Mouse (Mus musculus) C2C12 (cell line): ENCODE data around the gene Dad1.

Experiments
- CEBPB ChIP-seq: IDR thresholded peaks from one replicate; pipeline ENCODE4 v1.6.1; 2011; ENCODE audit warnings: low read depth, mild to moderate bottlenecking, control low read depth, moderate library complexity
- CTCF ChIP-seq: IDR thresholded peaks from one replicate; pipeline ENCODE4 v1.5.1; 2011; ENCODE audit not compliant: control insufficient read depth, insufficient read depth, insufficient read length
- FOSL1 ChIP-seq: IDR thresholded peaks from one replicate; pipeline ENCODE4 v1.8.0; 2011; ENCODE audit warnings: mild to moderate bottlenecking, low read length; ENCODE audit not compliant: poor library complexity, insufficient read depth, severe bottlenecking
- MAX ChIP-seq: IDR thresholded peaks from one replicate; pipeline ENCODE4 v1.6.1; 2011; ENCODE audit warnings: mild to moderate bottlenecking, control low read depth
- USF1 ChIP-seq: IDR thresholded peaks from one replicate; pipeline ENCODE4 v1.6.1; 2011; ENCODE audit warnings: low read depth, mild to moderate bottlenecking, control low read depth, moderate library complexity

DNA sequence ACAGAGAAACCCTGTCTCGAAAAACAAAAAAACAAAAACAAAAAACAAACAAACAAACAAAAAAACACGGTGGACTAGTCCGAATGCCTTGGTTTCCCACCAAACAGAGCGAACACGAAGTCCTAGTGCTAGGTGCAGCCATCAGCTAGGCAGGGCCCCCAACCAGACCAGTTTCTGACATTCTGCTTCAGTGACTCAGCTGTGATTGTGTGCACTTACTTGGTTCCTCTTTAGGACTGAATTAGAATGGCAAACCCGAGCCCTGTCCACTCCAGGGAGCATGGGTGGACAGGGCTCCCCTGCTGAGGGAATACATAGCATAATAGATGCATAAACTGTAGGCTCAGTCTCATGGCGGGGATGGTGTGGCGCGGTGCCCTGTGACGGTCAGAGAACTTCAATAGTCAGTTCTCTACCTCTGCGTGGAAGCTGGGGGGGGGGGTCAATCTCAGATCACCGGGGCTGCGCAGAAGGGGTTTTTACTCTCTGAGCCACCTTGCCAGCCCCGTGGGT, 23.2 kb downstream of the Dad1 start:
- no peak for TF ChIP-seq CTCF
- TF ChIP-seq MAX, result no peak
- no peak for TF ChIP-seq USF1
- no peak for TF ChIP-seq FOSL1
- no peak for TF ChIP-seq CEBPB
